Mouse (Mus musculus): Measurements from ENCODE around the gene Ccdc62. TPM values are rescaled to one million over a fixed set of nuclear protein-coding genes. Genes with fewer than 3 reads are reported as not detected.

Gene Ccdc62
- polyA plus RNA-seq, 2 experiments: 2.7 to 3.4 TPM

GRCm38 (mm10) chr5:123932927-123933326 is 2.4 kb downstream of the Ccdc62 start:
- TF ChIP-seq EP300 (IDR thresholded peaks at IDR 0.05; ENCODE audit: low read depth) (no peak), CTCF (IDR thresholded peaks at IDR 0.05; ENCODE audit: low read depth) (peak; percentile 53)
- no peak overlapping the region for H3K9ac ChIP-seq (replicated peaks)
- no peaks in the 10 kb centered on the region for H3K9me3 ChIP-seq (ENCODE audit: control insufficient read depth, low read length)
- DNase-seq (ENCODE audit: low read depth in 3 of 3, low spot score in 3 of 3) (no peak), ATAC-seq (ENCODE audit: insufficient read depth) (no peak)
- H3K4me2 ChIP-seq (ENCODE audit: low read depth): no peak overlapping the region
- H3K4me3 ChIP-seq (ENCODE audit: insufficient read depth in 1 of 2, low read depth in 2 of 2, low read length in 2 of 2): no peak overlapping the region
- no peak overlapping the region for H3K27ac ChIP-seq
- peaks cover 0 to 16% of the 10 kb centered on the region in 2 experiments for H3K4me1 ChIP-seq (replicated peaks; ENCODE audit: control insufficient read depth in 2 of 2, insufficient read depth in 2 of 2, low read length in 1 of 2)
- H3K27me3 ChIP-seq (ENCODE audit: control insufficient read depth, insufficient read depth, low read length): no peaks in the 10 kb centered on the region
- H3K36me3 ChIP-seq (replicated peaks; ENCODE audit: control insufficient read depth, insufficient read depth, low read depth): peaks cover 2% of the 10 kb centered on the region; the same call in 1 of the 2 replicates

- Histone ChIP-seq H3K9ac (replicated peaks) (peak overlapping the region; percentile 27), H3K27ac (peak overlapping the region; percentile 71), H3K4me1 (replicated peaks; ENCODE audit: control insufficient read depth in 2 of 2, insufficient read depth in 2 of 2, low read length in 1 of 2) (peaks cover 0 to 16% of the 10 kb centered on the region in 2 experiments), H3K36me3 (replicated peaks; ENCODE audit: control insufficient read depth, insufficient read depth, low read depth) (no peaks in the 10 kb centered on the region), H3K27me3 (ENCODE audit: control insufficient read depth, insufficient read depth, low read length) (no peaks in the 10 kb centered on the region), H3K4me2 (ENCODE audit: low read depth) (peak overlapping the region; percentile 67), H3K4me3 (ENCODE audit: insufficient read depth in 1 of 2, low read depth in 2 of 2, low read length in 2 of 2) (peak overlapping the region; percentile 34 to 54), H3K9me3 (ENCODE audit: control insufficient read depth, low read length) (no peaks in the 10 kb centered on the region)
- DNase-seq (ENCODE audit: low read depth in 3 of 3, low spot score in 3 of 3): peak in 1 of 3 experiments; percentile 39
- 51% methylated on average over 12 of the region's 12 CpGs for WGBS (ENCODE audit: insufficient replicate concordance)
- peak; percentile 21; the same call in 1 of the 2 replicates for ATAC-seq (ENCODE audit: insufficient read depth)
- TF ChIP-seq EP300 (IDR thresholded peaks at IDR 0.05; ENCODE audit: low read depth) (no peak), CTCF (IDR thresholded peaks at IDR 0.05; ENCODE audit: low read depth) (no peak)
These were observed 3.1 kb downstream of the Ccdc62 start for GRCm38 (mm10) chr5:123933556-123933955.

- Histone ChIP-seq H3K9ac (replicated peaks) (peak overlapping the region; percentile 27), H3K4me3 (ENCODE audit: insufficient read depth in 1 of 2, low read depth in 2 of 2, low read length in 2 of 2) (peak overlapping the region; percentile 34 to 54), H3K27me3 (ENCODE audit: control insufficient read depth, insufficient read depth, low read length) (no peaks in the 10 kb centered on the region), H3K36me3 (replicated peaks; ENCODE audit: control insufficient read depth, insufficient read depth, low read depth) (no peaks in the 10 kb centered on the region), H3K27ac (peak overlapping the region; percentile 71), H3K9me3 (ENCODE audit: control insufficient read depth, low read length) (no peaks in the 10 kb centered on the region), H3K4me2 (ENCODE audit: low read depth) (peak overlapping the region; percentile 67), H3K4me1 (replicated peaks; ENCODE audit: control insufficient read depth in 2 of 2, insufficient read depth in 2 of 2, low read length in 1 of 2) (peaks cover 0 to 16% of the 10 kb centered on the region in 2 experiments)
- ATAC-seq (ENCODE audit: insufficient read depth) (peak; percentile 45; the same call in 1 of the 2 replicates), DNase-seq (ENCODE audit: low read depth in 3 of 3, low spot score in 3 of 3) (peak; percentile 28 to 56 (median 43))
- TF ChIP-seq EP300 (IDR thresholded peaks at IDR 0.05; ENCODE audit: low read depth) (no peak), CTCF (IDR thresholded peaks at IDR 0.05; ENCODE audit: low read depth) (peak; percentile 76)
- 25% methylated on average over 18 of the region's 18 CpGs for WGBS (ENCODE audit: insufficient replicate concordance)
These were observed 3.6 kb downstream of the Ccdc62 start for GRCm38 (mm10) chr5:123933957-123934591.

GRCm38 (mm10) chr5:123935931-123936330 is 5.5 kb downstream of the Ccdc62 start:
- Histone ChIP-seq H3K4me1 (replicated peaks; ENCODE audit: control insufficient read depth in 2 of 2, insufficient read depth in 2 of 2, low read length in 1 of 2) (peaks cover 0 to 16% of the 10 kb centered on the region in 2 experiments), H3K9ac (replicated peaks) (no peak overlapping the region), H3K36me3 (replicated peaks; ENCODE audit: control insufficient read depth, insufficient read depth, low read depth) (no peaks in the 10 kb centered on the region), H3K4me3 (ENCODE audit: insufficient read depth in 1 of 2, low read depth in 2 of 2, low read length in 2 of 2) (no peak overlapping the region), H3K27ac (no peak overlapping the region), H3K4me2 (ENCODE audit: low read depth) (no peak overlapping the region), H3K27me3 (ENCODE audit: control insufficient read depth, insufficient read depth, low read length) (no peaks in the 10 kb centered on the region), H3K9me3 (ENCODE audit: control insufficient read depth, low read length) (no peaks in the 10 kb centered on the region)
- 80% methylated on average over 5 of the region's 5 CpGs for WGBS (ENCODE audit: insufficient replicate concordance)
- ATAC-seq (ENCODE audit: insufficient read depth): no peak
- DNase-seq (ENCODE audit: low read depth in 3 of 3, low spot score in 3 of 3): no peak
- no peak for TF ChIP-seq CTCF (IDR thresholded peaks at IDR 0.05; ENCODE audit: low read depth)
- TF ChIP-seq EP300 (IDR thresholded peaks at IDR 0.05; ENCODE audit: low read depth): no peak

- Histone ChIP-seq H3K9me3 (ENCODE audit: control insufficient read depth, low read length) (no peaks in the 10 kb centered on the region), H3K9ac (replicated peaks) (no peak overlapping the region), H3K36me3 (replicated peaks; ENCODE audit: control insufficient read depth, insufficient read depth, low read depth) (no peaks in the 10 kb centered on the region), H3K4me3 (ENCODE audit: insufficient read depth in 1 of 2, low read depth in 2 of 2, low read length in 2 of 2) (no peak overlapping the region), H3K27ac (no peak overlapping the region), H3K4me1 (replicated peaks; ENCODE audit: control insufficient read depth in 2 of 2, insufficient read depth in 2 of 2, low read length in 1 of 2) (peaks cover 0 to 9% of the 10 kb centered on the region in 2 experiments; a peak in 3 of 4 replicates), H3K4me2 (ENCODE audit: low read depth) (no peak overlapping the region), H3K27me3 (ENCODE audit: control insufficient read depth, insufficient read depth, low read length) (no peaks in the 10 kb centered on the region)
- no peak for DNase-seq (ENCODE audit: low read depth in 3 of 3, low spot score in 3 of 3)
- no peak for TF ChIP-seq CTCF (IDR thresholded peaks at IDR 0.05; ENCODE audit: low read depth)
- no peak for TF ChIP-seq EP300 (IDR thresholded peaks at IDR 0.05; ENCODE audit: low read depth)
- WGBS (ENCODE audit: insufficient replicate concordance): 45% methylated on average over 5 of the region's 5 CpGs
- ATAC-seq (ENCODE audit: insufficient read depth): no peak
These were observed 8.0 kb downstream of the Ccdc62 start for GRCm38 (mm10) chr5:123938479-123938878.

Data from liver, embryonic 14.5 days (tissue).